Mouse (Mus musculus) heart, postnatal 0 days (tissue): ENCODE data around the gene Tekt1. TPM values are rescaled to one million over a fixed set of nuclear protein-coding genes. Genes with fewer than 3 reads are reported as not detected.

Experiments
- ATAC-seq: fragments of 200-750 bp; cut with Nextera tagmentation; 2 replicates; pipeline ENCODE4 v1.8.0; 2017; ENCODE audit warnings: low read depth, moderate number of reproducible peaks, moderate library complexity; ENCODE audit not compliant: insufficient read depth
- DNase-seq: peaks from one replicate; pipeline ENCODE4 v3.0.0-alpha.2; 2016; ENCODE audit warnings: low spot score
- H3K27ac ChIP-seq: fragments of 300-500 bp; sonication (generic); 2 replicates; pipeline ENCODE4 v1.5.1; 2014; ENCODE audit warnings: low read depth, mild to moderate bottlenecking
- H3K27me3 ChIP-seq: fragments of 300-500 bp; sonication (generic); 2 replicates; pipeline ENCODE4 v1.6.1; 2014; ENCODE audit warnings: low read length, mixed read lengths; ENCODE audit not compliant: control insufficient read depth, insufficient read depth
- H3K36me3 ChIP-seq: fragments of 300-500 bp; sonication (generic); replicated peaks from 2 replicates; pipeline ENCODE4 v1.6.1; 2014; ENCODE audit warnings: low read length, mixed read lengths; ENCODE audit not compliant: control insufficient read depth, insufficient read depth
- H3K4me1 ChIP-seq: fragments of 300-500 bp; sonication (generic); 2 replicates; pipeline ENCODE4 v1.6.1; 2014; ENCODE audit warnings: antibody characterized with exemption; ENCODE audit not compliant: control insufficient read depth, insufficient read depth
- H3K4me2 ChIP-seq: fragments of 300-500 bp; sonication (generic); 2 replicates; pipeline ENCODE4 v1.6.1; 2014; ENCODE audit warnings: low read depth, mild to moderate bottlenecking, low read length, moderate library complexity
- H3K4me3 ChIP-seq: fragments of 300-500 bp; sonication (generic); 2 replicates; pipeline ENCODE4 v1.5.1; 2014; ENCODE audit warnings: low read depth, low read length
- H3K9ac ChIP-seq: fragments of 300-500 bp; sonication (generic); replicated peaks from 2 replicates; pipeline ENCODE4 v1.6.1; 2014; ENCODE audit warnings: low read depth, low read length, mixed read lengths
- H3K9me3 ChIP-seq: fragments of 300-500 bp; sonication (generic); replicated peaks from 2 replicates; pipeline ENCODE4 v1.6.1; 2016; ENCODE audit warnings: low read length; ENCODE audit not compliant: control insufficient read depth
- CTCF ChIP-seq: IDR thresholded peaks from 2 replicates; pipeline ENCODE4 v1.5.1; 2016; ENCODE audit warnings: antibody characterized with exemption, control low read depth, low read depth
- EP300 ChIP-seq: IDR thresholded peaks from 2 replicates; pipeline ENCODE4 v1.6.1; 2016; ENCODE audit warnings: antibody characterized with exemption, low read depth
- WGBS: fragments of 180-500 bp; shearing (Covaris S2); extraction: QIAGEN DNeasy Blood & Tissue Kit; methylation state at CpG from one replicate; pipeline ENCODE4 v1.1.7; 2014; 5-methylcytosine and 5-hydroxymethylcytosine counted together
- polyA plus RNA-seq: library from polyadenylated mRNA; unstranded; fragments of >200 nt; fragmentation: Nextera tagmentation; extraction: Ambion mirVana; gene quantifications from 2 replicates; pipeline ENCODE4 v1.2.1, GENCODE M21; 2015
- total RNA-seq: library from RNA; depleted of rRNA; stranded (reverse); fragments of >200 nt; gene quantifications from 2 replicates; pipeline ENCODE4 v1.2.3, GENCODE M21; 2014; ENCODE audit warnings: low replicate concordance; rRNA removed

Tekt1 gene
- not detected in 2 replicates for total RNA-seq
- polyA plus RNA-seq, result 0.19 and 0.62 TPM in 2 replicates

GRCm38 (mm10) chr11:72362347-72362741 lies at the start of gene Tekt1:
Gene Tekt1, minus strand, starts transcription at chr11:72362442.
- no peaks in the 10 kb centered on the region for H3K9me3 ChIP-seq
- 0 out of 2 replicates have a peak within 1 kb of the TSS, but pooled peaks have one; percentile 25 for H3K9ac ChIP-seq
- peak within 1 kb of the TSS; percentile 49 for H3K4me3 ChIP-seq
- DNase-seq (no peak), ATAC-seq (no peak)
- H3K4me1 ChIP-seq, result peaks cover 5% of the 10 kb centered on the region; the same call in 1 of the 2 replicates
- no peak within 1 kb of the TSS for H3K27ac ChIP-seq
- TF ChIP-seq EP300, result no peak
- TF ChIP-seq CTCF, result no peak
- 31% methylated on average over 10 of the region's 10 CpGs for WGBS
- H3K4me2 ChIP-seq, result peak within 1 kb of the TSS; percentile 80
- no peaks in the 10 kb centered on the region for H3K27me3 ChIP-seq
- no peaks in the 10 kb centered on the region for H3K36me3 ChIP-seq

GRCm38 (mm10) chr11:72411945-72412344 lies 49.7 kb upstream of the Tekt1 start:
- ATAC-seq (no peak), DNase-seq (no peak)
- Histone ChIP-seq H3K9ac (peak overlapping the region; percentile 66; the same call in 1 of the 2 replicates), H3K27ac (peak overlapping the region; percentile 86), H3K27me3 (no peaks in the 10 kb centered on the region), H3K4me3 (peak overlapping the region; percentile 82), H3K9me3 (no peaks in the 10 kb centered on the region), H3K4me2 (peak overlapping the region; percentile 92), H3K36me3 (no peaks in the 10 kb centered on the region), H3K4me1 (peaks cover 67% of the 10 kb centered on the region)
- 25% methylated on average over 9 of the region's 9 CpGs for WGBS
- no peak for TF ChIP-seq CTCF
- TF ChIP-seq EP300, result no peak

DNA sequence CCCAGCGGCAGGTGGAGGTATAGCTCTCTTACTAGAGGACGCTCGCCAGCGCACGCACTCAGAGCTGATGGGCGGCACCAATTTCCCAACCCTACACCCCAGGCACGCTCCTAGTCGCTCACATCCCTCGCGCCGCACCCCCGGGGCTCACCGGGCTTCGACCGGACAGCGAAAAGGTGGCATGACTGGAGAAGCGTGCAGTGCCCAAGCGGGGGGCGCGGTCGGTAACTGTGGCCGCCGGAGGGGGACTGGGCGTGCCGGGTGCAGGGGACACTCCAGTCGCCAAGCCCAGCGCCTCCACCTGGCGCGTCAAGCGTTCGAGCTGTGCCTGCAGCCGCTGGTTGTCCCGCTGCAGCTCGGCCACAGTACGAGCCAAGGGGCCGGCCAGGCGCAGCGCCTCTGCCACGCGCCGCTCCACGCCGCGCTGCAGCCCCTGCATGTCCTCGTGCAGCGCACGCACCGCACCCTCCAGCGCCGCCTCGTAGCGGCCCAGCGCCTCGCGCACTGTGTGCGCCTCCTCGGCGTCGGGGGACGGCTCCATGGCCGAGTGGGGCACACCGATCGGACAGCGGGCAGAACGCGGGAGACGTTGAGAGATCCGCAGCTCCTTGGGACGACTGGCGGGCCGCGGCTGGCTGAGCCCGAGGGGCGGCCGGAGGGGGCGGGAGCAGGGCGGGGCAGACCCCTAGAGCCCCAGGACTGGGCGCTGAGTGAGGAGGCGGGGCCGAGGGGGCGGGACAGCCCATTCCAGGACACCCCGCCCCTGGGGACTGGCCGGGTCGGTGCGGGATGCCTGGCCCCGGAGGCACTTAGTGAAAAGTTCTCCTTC lies 49.1 kb upstream of the Tekt1 start, which contains the start of gene Smtnl2:
Smtnl2 (minus strand) TSS at position 621 of the 829 bp plus-strand sequence.
- TF ChIP-seq EP300, result no peak
- TF ChIP-seq CTCF, result peak; percentile 54
- Histone ChIP-seq H3K9me3 (no peaks in the 10 kb centered on the region), H3K4me2 (peak within 1 kb of the TSS; percentile 92), H3K36me3 (no peaks in the 10 kb centered on the region), H3K27me3 (no peaks in the 10 kb centered on the region), H3K4me1 (peaks cover 68% of the 10 kb centered on the region), H3K9ac (peak within 1 kb of the TSS; percentile 66), H3K4me3 (peak within 1 kb of the TSS; percentile 82), H3K27ac (peak within 1 kb of the TSS; percentile 86)
- WGBS, result under 1% methylated on average over 84 of the region's 86 CpGs
- DNase-seq, result peak; percentile 87
- ATAC-seq, result peak; percentile 88

DNA sequence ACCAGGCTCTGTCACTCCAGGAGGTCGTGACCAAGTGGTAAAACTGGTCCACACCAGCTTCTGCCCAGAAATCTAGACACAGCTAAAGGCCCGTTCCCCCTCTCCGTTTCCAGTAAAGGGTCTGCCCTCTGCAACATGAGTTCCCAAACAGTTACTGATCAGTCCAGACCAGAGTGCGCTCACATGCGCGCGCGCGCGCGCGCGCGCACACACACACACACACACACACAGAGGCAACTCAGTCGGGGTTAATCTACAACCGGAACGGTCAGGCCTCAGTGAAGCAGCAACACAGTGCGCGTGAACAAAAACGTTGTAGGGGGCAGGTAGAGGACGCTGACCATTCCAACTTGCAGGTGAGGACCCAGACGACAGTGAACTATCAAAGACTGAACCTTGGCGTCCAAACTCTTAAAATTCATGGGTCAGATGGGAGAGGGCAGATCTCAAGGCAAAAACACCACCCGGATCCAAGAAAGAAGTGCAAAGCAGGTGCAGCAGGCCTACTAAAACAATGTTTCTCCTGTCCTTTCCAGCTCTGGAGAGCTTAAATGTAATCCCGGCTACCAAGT lies 48.4 kb upstream of the Tekt1 start:
- under 1% methylated on average over 25 of the region's 25 CpGs for WGBS
- no peak for ATAC-seq
- H3K9ac ChIP-seq, result peak overlapping the region; percentile 66
- DNase-seq, result no peak
- no peaks in the 10 kb centered on the region for H3K36me3 ChIP-seq
- H3K4me2 ChIP-seq, result peak overlapping the region; percentile 92
- no peaks in the 10 kb centered on the region for H3K9me3 ChIP-seq
- no peaks in the 10 kb centered on the region for H3K27me3 ChIP-seq
- H3K27ac ChIP-seq, result peak overlapping the region; percentile 86
- peak overlapping the region; percentile 82 for H3K4me3 ChIP-seq
- TF ChIP-seq EP300 (0 out of 2 replicates have a peak, but pooled peaks have one; percentile 21), CTCF (no peak)
- peaks cover 72% of the 10 kb centered on the region for H3K4me1 ChIP-seq

- no peak for ATAC-seq
- no peaks in the 10 kb centered on the region for H3K27me3 ChIP-seq
- peak overlapping the region; percentile 66 for H3K9ac ChIP-seq
- peak overlapping the region; percentile 70 for H3K27ac ChIP-seq
- WGBS, result 33% methylated on average over 12 of the region's 12 CpGs
- H3K36me3 ChIP-seq, result no peaks in the 10 kb centered on the region
- peaks cover 65% of the 10 kb centered on the region for H3K4me1 ChIP-seq
- no peaks in the 10 kb centered on the region for H3K9me3 ChIP-seq
- TF ChIP-seq CTCF (no peak), EP300 (no peak)
- peak overlapping the region; percentile 92 for H3K4me2 ChIP-seq
- DNase-seq, result no peak
- peak overlapping the region; percentile 82 for H3K4me3 ChIP-seq
Observed at GRCm38 (mm10) chr11:72409649-72410385, 47.6 kb upstream of the Tekt1 start.
